Mouse (Mus musculus): ENCODE data around the gene Twf1.

The Twf1 gene

DNA sequence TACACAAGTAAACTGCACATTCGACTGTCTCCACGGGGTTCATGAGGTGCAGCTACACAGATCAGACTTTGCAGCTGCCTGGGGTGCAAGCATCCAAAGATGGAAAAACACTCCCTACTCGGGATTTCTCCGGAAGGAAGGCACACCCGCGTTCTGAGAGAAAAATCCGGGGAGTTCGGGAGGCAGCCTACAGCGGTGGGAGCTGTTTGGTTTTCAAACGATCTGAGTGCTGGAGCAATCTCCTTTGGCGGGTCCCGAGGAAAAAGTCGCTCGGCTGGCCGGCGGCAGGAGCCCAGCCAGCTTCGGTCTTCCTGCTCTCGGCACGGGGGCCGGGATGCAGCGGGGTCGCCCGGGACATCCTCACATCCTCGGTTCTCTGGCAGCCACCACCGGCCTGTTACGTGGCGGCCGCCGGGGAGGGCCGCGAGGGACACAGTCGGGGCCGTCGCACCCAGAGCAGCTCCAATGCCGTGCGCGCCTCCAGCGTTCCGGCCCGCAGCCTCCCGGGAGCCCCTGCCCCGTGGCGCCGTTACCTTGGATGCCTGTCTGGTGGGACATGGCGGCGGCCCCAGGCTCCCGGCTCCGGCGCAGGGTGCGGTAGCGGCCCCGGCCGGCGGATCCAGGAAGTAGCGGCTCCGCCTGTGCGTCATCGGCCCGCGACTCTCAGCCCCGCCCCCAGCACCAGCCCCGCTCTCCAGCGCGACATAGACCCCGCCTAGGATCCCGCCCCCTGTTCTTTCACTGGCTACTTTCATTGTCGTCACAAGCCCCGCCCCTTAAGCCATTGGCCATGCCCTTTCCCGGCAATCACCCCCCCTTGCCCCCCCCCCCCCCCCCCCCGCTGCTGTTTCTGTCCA lies at the start of gene Twf1:
Twf1 (minus strand) TSS at position 671 of the 857 bp plus-strand sequence.
- peak; percentile 98 for DNase-seq

DNA sequence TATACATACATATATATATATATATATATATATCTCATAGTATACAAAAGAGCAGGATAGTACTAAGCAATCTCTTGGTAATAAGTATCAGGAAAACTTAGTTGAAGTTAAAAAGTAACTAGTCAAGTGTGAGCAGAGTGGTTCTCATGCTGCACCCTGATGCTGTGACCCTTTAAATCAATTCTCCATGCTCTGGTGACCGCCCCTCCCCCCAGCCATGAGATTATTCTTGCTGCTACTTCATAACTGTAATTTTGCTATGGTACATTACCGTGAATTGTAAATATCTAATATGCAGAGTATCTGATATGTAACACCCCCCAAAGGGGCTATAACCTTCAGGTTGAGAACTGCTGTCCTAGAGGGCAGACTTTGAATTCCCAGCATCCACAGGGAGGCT lies 49.4 kb upstream of the Twf1 start:
- DNase-seq: no peak

DNA sequence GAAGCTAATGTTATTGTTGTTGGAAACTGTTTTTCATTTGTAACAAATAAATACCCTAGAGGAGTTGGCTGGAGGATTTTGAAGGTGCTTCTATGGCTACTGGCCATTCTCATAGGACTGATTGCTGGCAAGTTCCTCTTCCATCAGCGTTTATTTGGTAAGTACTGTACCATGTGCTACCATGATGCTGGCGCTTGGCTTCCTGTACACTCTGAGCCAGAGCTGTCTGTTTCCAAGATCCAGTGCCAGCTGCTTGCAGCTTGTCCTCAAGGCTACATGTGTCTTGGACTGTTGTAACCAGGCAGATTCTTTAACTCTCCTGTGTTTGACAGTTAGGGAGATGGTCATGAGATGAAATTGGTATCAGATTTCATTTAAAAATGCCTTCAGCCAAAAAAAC lies 48.5 kb upstream of the Twf1 start:
- DNase-seq: no peak

DNA sequence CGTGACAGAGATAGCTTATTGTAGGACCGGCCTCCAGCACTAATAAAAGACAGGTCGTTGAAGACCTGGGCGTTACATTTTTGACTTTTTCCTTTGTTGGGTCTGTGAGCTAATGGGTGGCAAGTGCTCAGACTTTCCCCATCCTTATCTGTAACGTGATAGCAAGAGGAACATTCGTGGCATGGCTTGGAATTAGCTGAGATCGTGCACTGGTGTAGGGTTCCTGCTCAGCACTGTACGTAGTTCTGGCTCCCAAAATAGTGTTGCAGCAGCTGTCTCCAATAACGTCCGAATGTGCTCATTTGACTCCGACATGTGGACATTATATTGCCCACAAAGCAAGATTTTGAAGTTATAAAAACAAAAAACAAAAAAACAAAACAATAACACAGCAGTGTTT lies 44.8 kb upstream of the Twf1 start:
- no peak for DNase-seq

DNA sequence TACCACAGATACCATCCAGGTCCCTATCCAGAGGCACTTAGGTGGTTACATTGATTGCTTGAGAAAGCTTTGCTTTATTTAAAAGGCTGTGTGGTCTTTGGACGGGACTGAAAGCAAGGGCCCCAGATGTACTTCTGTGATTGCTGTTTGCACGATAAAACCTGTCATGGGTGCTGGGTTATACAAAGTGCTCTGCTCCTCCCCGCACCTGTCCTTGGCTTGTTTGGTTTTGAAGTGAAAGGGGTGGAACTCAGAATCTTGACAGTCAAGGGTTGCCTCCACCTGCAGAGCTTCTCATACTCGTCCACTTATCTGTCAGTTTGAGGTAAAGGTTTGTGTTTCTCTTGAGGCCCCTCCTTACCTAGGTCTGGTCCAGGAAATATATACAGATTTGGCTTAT lies 40.9 kb upstream of the Twf1 start:
- DNase-seq: no peak

DNA sequence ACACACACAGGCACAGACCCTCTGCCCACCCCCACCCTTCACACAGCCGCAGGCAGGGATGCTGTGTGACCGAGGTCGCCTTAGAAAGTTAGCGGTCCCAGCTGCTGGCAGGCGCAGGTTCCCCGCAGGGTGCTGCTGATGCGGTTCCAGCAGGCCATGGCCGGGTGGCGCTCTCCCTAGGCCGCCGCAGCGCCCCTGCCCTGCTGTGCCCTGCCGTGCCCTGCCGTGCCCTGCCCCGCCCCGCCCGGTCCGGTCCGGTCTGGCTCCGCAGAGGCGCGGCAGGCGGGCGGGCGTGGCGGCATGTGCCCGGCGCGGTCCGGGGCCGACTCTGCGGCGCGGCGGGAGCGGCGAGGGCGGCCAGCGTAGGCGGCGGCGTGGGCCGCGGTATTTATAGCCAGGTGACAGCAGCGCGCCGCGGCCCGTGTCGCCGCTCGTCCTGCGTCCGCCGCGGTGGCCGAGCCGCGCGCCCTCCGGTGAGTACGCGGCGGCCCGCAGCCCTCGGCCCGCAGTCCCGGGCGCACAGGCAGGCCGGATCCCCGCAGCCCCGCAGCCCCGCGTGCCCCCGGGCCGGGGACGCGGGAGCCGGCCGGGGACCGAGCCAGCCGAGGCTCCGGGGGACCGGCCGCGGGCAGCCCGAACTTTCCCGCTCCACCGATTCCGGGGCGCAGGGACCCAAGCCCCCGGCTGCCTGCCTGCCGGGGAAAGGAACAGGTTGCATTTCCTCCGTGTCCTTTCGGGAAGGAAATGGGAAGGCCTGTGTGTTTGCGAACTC lies 39.3 kb upstream of the Twf1 start, which contains the start of gene Tmem117:
Tmem117 (plus strand) TSS at position 403 of the 772 bp plus-strand sequence.
- no peak for DNase-seq

DNA sequence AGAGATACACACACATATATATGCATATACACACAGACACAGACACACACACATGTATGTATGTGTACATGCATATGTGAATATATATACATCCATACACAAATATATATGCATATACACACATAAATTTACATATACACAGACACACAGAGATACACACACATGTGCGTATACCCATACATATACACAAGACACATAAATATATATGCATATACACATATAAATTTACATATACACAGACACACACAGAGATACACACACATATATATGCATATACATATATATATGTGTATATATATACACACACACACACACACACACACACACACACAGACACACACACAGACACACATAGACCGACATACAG lies 38.8 kb upstream of the Twf1 start:
- no peak for DNase-seq

DNA sequence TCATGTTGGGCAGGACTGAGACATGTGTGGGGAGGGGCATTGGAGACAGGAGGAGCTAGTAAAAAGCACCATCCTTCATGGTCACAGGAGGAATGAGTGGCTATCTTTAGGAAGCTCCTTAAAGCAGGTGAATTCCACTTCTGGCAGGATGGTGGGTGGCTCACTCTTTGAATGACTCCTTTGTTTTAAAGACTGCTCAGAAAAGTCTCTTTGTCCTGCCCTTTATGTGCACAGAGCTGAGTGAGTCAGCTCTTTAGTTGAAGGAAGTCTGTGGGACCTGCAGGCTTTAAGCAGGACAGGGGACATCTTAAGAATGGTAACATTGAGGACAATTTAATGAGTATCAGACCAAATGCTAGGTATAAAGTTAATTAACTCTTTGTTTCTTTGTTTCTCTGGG lies 31.2 kb upstream of the Twf1 start:
- no peak for DNase-seq

DNA sequence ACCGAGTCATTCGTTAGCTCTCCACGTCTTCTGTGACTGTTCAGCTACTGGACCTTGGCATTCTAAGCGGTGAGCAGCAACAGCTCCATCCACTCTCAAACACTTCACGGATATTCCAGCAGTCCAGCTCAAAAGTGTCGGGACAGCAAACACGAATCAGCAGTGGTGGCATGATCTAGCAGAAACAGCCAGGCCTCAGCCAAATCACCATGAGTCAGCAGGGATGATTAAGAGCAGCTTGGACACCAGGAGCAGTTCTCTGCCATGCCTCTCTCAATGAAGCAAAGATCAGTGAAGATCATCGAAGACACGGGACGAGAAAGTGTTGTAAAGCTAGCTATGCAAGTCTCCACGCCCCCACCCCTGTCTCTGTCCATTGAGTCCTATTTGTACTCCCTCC lies 26.3 kb upstream of the Twf1 start:
- no peak for DNase-seq

DNA sequence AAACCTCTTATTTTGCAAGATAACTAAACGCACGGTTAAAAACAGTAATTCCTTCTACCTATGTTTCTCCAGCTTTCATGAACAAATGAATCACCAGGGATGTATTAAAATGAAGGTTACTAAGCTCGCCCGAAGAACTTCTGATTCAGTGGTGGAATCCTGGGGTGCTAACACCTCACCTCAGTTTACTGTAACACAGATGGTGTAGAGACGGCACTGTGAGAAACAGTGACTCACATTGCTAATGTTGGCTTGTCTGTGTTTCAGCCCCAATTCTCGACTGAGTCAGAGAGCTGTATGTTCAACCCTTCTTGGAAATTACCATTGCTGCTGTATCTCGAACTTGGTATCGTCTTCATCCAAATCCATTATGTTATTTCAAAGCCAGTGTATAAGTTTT lies 18.1 kb upstream of the Twf1 start:
- DNase-seq: peak; percentile 71

DNA sequence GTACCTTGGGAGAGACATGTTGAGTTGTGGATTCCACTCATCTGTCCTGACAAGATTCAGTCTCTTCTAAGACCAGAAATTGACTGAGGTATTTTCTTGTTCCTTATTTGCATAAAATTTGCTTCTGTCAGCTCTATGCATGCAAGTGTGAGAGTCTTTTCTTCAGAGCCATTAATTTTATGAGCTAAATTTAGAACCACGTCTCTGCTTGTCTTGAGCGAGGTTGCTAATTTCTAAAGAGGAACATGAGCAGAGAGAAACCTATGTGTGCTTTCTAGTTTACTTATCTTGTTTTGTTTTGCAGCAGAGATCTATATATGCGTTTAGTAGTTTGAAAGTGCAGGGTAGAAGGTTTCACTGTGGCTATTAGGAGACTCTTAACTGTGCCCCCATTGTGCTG lies 12.8 kb upstream of the Twf1 start:
- no peak for DNase-seq

DNA sequence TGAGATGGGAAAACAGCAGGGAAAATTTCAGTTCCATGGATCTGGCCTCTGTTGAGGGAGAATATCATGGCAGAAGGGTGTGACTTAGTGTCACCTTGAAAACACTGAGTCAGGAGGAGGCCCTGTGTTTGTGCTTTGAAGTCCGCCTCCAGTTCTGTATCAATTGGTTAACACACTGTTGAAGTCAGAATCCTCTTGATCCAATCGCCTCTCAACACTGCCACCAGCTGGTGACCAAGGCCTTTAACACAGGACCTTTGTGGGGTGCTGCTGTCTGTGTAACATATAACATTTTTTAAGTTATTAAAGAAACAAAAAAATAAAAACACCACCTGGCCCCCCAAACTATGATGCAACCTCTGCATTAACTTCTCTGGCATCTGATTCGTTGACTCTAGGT lies 11.7 kb upstream of the Twf1 start:
- peak; percentile 51 for DNase-seq

DNA sequence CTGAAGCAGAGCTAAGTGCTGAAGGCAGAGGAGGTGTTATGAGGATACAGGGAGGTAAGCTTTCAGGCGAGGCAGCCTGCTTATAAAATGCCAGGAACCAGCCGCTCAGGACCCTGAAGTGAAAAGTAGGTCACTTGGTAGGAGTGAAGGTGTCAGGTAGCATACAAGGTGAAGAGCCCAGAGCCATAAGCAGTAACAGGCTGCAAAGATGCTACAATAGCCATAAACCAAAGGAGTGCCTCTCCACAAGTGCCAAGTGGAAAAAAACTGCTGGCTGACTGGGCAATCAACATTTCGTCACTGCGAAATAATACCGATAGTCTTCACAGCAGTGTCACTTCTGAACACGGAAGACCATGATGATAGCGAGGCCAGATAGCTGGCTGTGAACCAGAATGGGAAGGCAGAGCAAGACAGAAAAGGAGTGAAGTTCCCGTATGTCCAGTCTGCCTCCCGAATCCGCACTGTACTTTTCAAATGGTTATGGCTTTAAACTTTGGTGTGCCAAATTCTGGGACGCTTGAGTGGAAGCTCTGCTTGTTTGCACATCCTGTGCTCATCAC lies 10.5 kb upstream of the Twf1 start:
- no peak for DNase-seq

DNA sequence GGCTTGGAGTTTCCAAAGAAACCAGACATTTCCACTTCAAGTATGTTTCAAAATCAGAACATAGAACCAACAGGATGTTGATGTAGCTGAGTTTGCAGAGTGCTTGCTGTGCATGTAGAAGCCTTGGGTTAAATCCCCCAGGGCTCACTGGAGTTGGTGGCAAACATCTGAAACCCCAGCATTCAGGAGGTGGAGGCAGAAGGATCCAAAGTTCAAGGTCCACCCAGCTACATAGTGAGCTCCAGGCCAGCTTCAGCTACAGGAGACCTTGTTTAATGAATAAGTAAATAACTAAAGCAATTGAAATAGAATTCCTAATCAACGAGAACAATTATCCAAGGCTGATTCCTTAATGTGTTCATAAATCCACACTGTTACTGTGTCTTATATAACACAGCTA lies 3.9 kb upstream of the Twf1 start:
- no peak for DNase-seq

DNA sequence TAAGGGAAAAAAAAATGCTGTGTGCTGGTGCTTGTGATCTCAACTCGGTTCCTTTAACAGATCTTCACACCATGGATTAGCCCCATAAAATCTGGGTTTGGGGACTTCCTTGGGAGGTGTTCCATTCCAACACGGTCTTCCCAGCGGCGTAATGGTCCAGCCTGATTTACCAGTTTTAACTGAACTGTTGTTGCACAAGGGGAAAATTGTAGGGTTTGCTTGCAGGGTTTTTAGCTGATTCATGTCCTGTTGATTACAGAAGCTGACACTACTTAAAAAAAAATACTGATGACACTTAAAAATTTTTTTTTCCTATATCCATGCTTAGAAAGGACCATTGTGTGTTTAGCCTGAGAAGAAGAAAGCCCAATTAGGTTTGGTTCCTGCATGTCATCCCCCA lies 1.7 kb upstream of the Twf1 start:
- DNase-seq: no peak

DNA sequence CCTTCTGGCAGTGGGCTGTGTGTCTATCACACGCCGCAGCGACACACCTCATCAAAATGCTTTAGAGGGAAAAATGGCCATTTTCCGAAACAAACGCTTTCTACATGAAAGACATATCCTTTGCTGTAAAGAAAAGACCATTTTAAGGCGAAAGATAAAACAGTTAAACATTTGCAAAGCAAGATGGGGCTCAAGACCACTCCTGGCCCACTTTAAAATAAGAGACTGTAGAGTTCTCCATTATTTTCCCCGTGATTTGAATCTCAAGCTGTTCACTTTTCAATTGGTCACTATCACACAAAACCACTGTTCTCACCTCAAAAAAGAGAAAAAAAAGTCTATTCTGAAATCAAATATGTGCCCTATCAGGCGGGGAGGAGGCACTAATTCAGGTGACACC lies 394 bp upstream of the Twf1 start:
- DNase-seq: no peak

DNA sequence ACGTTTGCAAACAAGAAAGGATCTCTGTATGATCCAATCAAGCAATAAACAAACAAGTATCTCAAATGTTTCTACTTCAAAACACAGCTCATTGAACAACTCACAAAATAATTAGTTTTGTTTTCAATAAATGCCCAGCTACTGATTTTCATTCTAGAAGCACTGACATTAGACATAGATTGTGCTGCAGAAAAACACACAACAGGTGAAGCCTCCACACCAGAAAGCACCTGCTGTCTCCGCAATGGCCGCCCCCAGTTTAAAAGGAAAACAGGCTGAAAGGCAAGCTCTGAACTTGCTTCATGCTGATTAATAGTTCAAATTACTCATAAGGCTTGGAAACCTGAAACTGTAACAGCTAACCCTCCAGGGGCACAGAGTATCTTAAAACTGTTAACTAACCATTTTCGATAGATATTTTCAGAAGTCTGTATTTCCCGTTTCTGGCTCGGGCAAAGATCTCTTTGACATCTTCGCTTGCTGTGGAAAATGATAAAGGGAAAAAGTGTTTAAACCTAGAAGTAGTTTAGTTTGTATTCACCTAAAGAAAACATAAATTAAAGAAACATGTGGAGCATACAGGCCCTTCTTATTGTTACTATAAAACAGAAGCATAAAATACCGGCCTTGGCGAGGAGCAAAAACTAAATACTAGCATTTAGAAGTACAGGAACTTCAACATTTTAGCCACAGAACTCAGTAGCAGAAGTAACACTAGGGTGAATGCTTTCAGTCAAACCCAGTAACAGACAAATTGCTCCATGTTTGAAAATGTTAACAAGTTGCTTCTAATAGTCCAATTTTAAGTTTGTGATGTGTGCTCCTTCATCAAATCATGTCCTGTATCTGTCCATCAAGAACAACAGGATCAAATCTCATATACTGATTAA lies 1.6 kb downstream of the Twf1 start:
- no peak for DNase-seq

DNA sequence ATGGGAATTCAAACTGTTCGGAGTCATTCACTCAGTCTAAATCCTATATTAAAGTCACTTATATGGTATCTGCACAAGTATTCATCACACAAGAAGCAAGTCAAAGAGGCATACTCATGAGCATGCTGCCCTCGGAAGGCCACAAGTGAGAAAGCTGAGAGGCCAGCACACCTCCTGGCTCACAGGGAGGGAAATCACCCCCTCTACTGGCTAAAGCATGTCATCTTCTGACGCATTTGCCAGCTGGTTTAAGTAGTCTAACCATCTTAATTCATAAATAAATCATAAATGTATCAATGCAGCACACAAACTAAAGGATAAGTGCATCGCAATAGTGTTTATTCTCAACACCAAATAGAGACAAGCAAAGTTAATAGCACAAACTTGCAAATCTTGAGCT lies 5.0 kb downstream of the Twf1 start:
- no peak for DNase-seq

DNA sequence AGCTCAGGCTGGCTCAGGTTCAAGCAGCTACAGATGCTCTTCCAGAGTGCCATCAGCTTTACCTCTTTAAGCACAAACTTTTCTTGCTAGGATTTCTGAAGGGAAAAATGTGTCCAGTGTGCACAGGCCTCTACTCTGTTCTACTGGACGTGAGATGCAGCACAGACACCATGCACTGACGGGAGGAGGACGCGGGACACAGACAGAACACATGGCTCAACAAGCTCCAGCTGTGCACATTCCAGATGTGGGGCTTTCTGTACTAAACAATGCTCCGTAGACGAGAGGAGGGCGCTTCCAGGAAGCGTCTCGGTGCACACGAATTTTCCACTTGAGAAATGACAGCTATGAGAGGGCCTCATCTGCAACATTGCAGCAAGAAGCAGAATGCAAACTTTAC lies 6.5 kb downstream of the Twf1 start:
- DNase-seq: no peak

DNA sequence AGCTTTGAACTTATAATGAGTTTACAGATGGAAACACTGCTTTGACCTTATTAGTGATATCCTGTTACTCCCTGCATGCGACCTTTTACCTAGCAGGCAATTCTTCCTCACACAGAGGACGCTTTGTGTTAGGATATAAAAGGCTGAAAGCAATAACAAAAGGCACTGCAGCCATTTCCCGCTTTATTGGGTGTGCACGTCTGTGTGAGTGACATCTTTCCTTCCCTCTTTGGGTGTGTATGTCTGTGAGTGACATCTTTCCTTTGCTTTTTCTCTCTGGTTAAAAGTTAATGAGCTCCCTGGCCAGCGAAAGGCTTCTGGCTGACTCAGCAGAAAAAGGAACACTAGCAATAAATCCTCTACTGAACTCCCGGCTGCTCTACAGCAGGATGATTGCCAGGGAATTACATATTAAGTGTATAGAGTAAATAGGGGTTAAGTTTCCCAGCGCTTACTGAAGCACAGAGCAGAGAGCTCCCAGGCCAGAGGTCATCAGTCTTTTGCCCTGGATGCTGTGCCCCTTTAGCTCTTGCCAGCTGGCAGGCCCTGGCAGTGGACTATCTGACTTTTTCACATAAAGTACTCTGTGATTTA lies 7.6 kb downstream of the Twf1 start:
- no peak for DNase-seq

DNA sequence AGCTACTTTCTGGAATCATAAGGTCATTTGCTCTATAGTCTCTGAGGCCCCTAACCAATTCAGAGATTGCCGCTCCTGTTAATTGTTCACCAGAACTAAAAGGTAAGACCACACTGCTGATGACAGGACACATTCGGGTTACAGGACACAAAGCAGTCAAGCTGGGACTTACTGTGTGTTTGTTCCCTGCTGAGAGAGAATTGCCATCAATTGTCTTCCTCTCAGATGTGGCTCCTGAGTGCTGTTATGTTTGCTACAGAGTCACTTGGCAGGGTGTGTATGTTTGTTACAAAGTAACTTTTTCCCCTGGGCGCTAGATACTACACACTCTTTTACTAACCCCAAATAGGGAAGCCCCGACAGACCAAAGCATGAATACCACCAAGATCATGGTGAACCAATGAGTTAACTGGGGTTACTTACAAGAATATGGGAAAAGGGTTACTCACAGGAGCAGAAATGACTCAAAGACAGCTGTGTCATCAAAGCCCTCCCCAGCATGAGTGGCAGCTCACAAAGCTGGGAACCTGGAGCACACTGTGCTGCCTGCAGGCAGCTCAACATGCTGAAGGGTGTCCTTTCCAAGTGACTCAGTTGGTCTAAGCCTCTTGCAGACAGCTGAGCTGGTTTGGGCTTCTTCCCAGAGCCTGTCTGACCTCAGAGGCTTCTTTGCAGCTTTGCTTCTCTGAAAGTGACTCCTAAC lies 15.0 kb downstream of the Twf1 start:
- DNase-seq: no peak

DNA sequence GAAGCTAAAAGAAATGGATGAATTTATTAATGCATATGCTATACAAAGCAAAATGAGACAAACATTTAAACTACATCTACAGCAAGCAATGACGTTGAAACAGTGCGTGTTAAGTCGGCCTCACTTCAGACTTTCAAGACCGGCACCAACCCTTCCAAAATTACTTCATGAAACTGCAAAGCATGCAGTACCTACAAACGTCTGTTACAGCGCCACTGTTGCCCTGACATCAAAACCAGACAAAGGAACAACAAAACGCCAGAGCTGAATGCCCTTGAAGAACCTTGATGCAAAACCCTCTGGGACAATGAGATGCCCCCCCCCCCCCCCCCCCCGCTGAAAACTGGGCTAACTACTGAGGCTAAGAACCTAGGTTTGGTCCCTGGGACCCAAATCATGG lies 16.9 kb downstream of the Twf1 start:
- DNase-seq: no peak

All from right cerebral cortex, adult 18-20 months (tissue).